Mouse (Mus musculus): Measurements from ENCODE around the gene Rab32.
A peak's percentile ranks its signal among the peaks of the same experiment; 100 is the strongest.

DNA sequence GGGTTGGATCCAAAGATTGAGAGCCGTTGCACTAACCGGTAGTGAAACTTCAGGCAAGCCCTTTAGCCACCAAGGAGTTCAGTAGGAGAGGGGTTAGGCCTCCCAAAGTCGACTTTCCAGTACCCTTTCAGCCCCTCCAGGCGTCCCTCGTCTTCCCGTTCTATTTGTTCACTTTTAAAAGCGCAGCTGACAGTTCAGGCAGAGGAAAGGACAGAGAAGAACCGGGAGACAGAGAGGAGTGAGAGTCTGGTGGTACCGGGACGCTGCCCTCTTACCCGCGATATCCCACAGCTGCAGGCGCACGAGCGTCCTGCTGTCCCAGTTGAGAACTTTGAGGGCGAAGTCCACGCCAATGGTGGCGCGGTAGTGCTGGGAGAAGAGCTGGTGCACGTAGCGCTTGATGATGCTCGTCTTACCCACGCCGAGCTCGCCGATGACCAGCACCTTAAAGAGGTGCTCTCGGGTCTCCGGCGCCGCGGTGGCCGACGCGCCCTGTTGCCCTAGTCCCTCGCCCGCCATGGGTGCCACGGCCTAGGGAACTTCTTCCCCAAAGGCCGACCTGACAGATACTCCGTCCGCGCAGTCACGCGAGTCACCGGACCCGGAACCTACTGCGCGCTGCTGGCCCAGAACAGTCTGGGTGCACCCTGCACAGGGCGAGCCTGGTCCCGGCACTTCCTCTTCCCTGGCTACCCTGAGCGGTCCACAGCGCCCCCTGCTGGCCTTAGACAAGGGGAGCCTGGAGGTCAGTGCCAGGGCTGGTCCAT is at the start of gene Rab32:
- TF ChIP-seq ZKSCAN1 (IDR thresholded peaks at IDR 0.05; ENCODE audit: low read depth, low read length) (no peak), ZC3H11A (IDR thresholded peaks at IDR 0.05; ENCODE audit: low read depth, low read length) (no peak), TCF12 (IDR thresholded peaks at IDR 0.05; ENCODE audit: low read depth, low read length) (no peak), USF1 (IDR thresholded peaks at IDR 0.05; ENCODE audit: low read depth, low read length) (no peak), RAD21 (IDR thresholded peaks at IDR 0.05; ENCODE audit: low read depth, low read length) (no peak), POLR2A (IDR thresholded peaks at IDR 0.05; ENCODE audit: control insufficient read depth in 1 of 2, insufficient read depth in 1 of 2, low read depth in 1 of 2, low read length in 2 of 2, poor library complexity in 1 of 2) (no peak), E2F4 (IDR thresholded peaks at IDR 0.05; ENCODE audit: borderline replicate concordance, low read depth, low read length) (no peak), BHLHE40 (IDR thresholded peaks at IDR 0.05; ENCODE audit: borderline replicate concordance, low read depth, low read length) (no peak), CTCF (IDR thresholded peaks at IDR 0.05 in 2 of 3, conservative IDR thresholded peaks at IDR 0.05 in 1 of 3; ENCODE audit: control insufficient read depth in 1 of 3, insufficient read depth in 1 of 3, low read depth in 2 of 3, low read length in 3 of 3, poor library complexity in 1 of 3, severe bottlenecking in 1 of 3) (peak in 1 of 3 experiments; percentile 36; a peak in 3 of 6 replicates), CHD2 (IDR thresholded peaks at IDR 0.05; ENCODE audit: low read length) (no peak), MAFK (IDR thresholded peaks at IDR 0.05; ENCODE audit: borderline replicate concordance, low read depth, low read length) (no peak), MAX (IDR thresholded peaks at IDR 0.05; ENCODE audit: low read length) (no peak), EP300 (IDR thresholded peaks at IDR 0.05; ENCODE audit: low read depth in 1 of 2, low read length in 2 of 2) (no peak)
